Mouse (Mus musculus): ENCODE data around the gene Fuz. TPM values are rescaled to one million over a fixed set of nuclear protein-coding genes. Genes with fewer than 3 reads are reported as not detected.

The Fuz gene
- total RNA-seq, 2 experiments from 2014 or later, result 24.1 to 28.3 TPM

DNA sequence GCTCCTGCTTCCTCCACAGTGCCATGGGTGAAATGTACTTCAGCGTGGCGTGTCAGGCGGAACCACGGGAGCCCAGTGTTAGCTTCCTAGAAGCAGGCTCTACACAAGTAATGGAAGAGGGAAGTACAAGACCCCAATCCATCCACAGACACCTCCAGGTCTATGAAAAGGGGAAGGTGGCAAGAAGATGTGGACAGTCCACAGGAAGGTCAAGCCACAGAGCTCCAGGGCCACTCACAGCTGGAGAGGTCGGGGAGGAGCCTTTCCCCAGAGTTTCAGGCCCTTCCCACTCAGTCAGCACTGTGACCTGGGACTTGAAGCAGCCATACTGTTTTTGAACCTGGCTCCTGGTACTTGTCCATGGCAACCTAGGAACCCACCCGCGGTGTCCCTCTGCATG is 8.9 kb upstream of the Fuz start:
- no peak for DNase-seq (ENCODE audit: low spot score in 2 of 2)

DNA sequence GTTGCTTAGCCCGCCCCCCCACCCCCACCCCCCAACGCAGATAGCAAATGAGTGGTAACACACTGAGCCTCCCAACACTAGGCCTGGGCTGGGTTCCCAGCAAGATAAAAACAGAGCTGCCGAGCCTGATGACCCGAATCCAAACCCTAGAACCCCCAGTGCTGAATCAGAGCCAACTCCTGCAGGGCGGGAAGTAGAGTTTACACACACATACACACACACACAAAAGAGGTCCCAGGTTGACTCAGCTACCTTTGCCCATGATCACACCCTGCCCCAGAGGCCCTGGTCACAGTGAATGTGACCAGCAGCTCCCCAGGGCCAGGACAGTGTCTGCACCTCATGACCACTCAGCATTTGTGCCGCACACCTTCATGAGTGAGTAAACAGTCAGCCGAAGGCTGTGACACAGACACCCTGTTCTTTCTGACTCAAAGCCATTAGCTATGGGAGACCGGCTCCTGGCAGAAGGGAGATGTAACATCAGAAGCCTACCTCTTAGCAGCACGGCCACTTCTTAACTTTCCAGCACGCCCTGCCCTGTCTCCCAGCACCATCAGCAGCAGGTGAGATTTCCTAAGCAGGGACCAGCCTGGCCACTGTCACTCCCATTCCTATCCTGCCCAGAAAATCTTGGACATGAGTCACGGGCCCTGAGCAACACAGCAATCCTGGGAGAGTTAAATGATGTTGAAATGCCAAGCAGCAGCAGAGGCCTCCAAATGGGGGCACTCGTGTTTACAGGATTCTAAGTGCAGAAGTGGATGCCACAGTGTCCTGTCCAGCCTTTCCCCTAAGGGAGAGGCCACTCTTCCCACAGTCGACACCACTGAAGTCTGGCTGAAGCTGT is 7.4 kb upstream of the Fuz start:
- DNase-seq (ENCODE audit: low spot score in 2 of 2), result no peak

DNA sequence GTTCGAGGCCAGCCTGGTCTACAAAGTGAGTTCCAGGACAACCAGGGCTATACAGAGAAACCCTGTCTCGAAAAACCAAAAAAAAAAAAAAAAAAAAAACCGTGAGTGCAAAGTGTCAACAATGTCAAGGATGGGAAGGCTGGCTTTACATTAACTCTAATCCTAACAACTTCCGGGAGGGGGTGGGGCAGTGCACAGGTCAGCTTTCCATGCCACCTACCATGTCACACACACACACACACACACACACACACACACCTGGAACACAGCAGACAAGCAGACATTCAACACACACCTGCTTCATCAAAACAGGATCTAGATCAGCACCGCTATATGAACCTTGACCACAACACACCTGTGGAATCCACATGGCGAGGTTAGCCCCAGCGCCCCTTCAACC is 5.7 kb upstream of the Fuz start:
- DNase-seq (ENCODE audit: low spot score in 2 of 2), result no peak

DNA sequence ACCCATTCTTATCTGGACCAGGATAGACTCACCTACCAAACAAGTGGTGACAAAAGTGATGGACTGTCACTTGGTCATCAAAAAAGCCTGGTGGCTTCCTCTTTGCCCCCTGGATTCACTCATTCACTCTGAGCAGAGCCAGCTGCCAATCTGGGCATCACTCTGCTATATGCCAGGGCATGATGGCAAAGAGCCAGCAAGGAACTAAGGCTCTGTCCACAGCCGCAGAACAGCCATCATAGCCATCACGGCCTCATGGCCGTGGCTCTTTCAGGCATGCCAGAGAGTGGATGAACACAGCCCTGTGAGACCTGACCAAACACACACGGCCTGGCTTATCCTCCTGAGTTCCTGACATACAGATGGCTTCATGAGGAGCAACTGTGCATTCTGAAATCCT is 5.1 kb upstream of the Fuz start:
- no peak for DNase-seq (ENCODE audit: low spot score in 2 of 2)

DNA sequence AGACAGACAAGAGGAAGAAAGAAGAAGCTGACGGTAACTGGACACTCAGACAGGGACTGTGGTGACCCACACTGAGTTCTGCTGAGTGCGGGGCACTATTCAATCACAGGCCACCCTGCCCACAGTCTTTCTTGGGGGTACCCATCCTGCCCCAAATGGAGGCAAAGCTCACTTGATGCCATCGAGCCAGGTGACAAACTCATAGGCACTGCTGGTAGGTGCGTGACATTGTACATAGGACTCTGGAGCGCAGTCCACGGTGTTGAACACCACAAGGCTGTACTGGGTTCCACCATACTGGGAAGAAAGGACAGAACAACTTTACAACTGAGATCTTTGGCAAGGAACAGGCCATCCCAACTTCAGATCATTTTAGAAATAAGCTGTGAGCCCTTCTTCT is 4.3 kb upstream of the Fuz start:
- no peak for DNase-seq (ENCODE audit: low spot score in 2 of 2)

DNA sequence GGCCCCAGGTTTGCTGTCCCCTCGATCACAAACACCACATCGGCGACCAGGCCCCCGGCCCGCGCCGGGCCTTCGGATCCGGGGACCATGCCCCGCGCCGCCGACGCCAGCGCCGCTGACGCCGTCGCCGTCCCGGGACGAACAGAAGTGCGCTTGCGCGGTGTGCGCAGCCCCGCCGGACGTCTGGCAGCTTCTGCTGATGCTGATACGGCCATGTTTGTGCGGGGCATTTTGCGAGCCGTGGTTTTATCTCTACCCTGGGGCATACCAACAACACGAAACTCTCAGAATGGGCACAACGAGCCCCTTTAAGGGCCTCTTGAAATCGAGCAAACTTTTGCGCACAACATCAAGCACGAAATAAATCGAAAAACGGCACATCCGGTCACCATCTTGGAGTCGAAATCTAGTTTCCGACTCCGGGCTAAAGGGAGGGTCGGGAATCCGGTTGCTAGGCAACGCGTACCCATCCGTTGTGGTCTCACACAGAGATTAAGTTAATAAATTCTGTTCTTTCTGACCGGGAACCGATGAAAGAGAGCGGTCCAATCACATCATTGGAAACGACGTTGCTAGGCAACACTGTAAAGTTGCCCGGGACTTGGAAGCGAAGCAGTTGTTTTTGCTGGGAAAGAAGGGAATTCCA is 3.5 kb upstream of the Fuz start, which contains the start of gene Med25:
Med25 (minus strand) TSS at position 437 of the 646 bp plus-strand sequence.
- peak; percentile 81 to 83 for DNase-seq (ENCODE audit: low spot score in 2 of 2)

DNA sequence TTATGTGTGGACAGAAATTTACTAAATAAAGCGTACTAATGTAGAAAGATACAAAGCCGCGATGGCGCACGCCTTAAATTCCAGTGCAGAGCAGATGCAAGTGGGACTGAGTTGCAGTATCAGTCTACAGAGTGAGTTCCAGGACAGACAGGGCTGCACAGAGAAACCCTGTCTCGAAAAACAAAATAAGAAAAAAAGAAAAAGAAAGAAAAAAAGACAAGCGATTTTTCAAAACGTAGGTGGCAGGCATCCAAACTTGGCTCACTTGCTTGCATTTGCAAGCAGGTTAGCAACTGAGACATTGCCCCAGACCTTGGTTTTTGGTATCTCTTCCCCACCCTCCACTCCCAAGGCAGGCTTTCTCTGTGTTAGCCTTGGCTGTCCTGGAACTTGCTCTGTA is 2.7 kb upstream of the Fuz start:
- DNase-seq (ENCODE audit: low spot score in 2 of 2), result no peak

DNA sequence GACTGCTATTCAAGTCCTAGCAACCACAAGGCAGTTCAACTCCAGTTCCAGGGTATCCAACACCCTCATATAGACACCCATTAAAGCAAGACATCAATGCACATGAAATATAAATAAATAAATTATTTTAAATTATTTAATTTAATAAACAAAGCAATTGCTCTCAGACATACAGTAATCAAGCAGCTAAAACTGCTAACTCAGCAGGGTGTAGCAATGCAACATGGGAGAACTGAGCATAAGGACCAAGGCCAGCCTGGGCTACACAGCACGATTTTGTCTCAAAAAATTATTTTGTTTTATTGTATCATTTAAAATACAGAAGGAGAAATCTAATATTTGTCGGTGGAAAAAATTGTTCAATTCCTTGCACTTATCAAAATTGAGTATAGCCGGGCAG is 1.7 kb upstream of the Fuz start:
- DNase-seq (ENCODE audit: low spot score in 2 of 2), result no peak

DNA sequence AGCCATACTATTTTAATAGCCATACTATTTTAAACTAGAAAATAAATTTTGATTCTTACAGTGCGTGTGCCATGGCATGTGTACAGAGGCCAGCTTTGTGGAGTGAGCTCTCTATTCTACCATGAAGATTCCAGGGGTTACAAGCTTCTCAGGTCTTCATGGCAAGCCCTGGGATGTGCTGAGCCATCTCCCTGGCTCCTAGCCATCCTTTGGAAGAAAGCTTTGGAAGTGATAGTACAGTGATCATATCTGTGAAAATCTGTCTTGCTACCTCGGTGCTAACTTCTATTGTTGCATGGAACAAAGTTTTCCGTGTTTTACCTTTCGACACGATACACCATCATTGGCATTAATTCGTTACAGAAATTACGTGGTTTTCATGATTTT is 680 bp upstream of the Fuz start:
- no peak for DNase-seq (ENCODE audit: low spot score in 2 of 2)

DNA sequence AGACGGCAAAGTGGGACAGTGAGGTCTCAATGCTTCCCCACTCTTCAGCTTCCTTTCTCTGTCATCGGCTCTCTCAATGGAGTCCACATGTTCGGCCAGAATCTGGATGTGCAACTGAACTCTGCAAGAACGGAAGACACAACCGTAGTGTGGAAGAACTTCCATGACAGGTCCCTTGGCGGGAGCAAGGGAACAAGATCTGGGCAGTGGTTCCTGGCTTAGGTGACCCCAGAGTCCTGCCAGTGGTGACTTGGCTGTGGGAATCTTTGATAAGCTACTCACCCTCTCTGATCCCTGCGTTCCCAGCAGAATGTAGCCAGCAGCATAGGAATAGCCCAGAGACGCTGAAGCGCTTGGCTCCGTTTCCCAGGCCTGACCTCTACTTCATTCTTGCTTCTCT is 620 bp downstream of the Fuz start:
- DNase-seq (ENCODE audit: low spot score in 2 of 2), result no peak

DNA sequence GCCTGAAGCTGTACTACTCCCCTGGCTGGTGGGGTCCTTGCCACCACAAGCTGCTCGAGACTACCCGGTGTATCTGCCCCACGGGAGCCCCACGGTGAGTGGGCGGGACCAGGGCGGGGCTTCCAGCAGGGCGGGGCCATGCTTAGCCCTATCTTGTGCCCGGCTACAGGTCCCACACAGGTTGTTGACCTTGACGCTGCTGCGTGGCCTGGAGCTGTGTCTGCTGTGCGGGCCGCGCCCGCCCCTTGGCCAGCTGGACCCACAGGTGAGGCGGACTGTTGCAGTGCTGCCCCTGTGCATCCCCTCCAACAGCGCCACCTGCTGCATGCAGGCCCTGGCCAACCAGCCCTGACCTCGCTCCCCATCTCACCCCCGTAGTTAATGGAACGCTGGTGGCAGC is 2.7 kb downstream of the Fuz start:
- DNase-seq (ENCODE audit: low spot score in 2 of 2), result peak in 1 of 2 experiments; percentile 45

DNA sequence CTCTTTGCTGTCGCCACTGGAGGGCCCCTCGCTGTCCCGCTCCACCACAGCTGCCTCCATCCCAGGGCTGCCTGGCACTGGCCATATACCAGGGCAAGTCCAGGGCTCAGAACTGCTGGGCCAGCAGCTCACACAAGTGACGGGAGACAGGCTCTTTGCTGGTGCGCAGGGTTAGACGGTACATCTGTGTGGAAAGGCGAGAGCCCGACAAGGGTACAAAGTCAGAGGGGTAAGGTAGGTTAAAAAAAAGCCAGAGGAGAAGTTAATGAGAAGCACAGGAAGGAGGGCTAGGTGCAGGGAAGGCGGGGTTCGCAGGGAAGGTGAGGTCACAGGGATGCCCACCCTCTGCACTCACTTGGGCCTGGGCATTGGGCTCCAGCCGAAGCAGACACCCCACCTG is 4.8 kb downstream of the Fuz start:
- DNase-seq (ENCODE audit: low spot score in 2 of 2), result no peak

DNA sequence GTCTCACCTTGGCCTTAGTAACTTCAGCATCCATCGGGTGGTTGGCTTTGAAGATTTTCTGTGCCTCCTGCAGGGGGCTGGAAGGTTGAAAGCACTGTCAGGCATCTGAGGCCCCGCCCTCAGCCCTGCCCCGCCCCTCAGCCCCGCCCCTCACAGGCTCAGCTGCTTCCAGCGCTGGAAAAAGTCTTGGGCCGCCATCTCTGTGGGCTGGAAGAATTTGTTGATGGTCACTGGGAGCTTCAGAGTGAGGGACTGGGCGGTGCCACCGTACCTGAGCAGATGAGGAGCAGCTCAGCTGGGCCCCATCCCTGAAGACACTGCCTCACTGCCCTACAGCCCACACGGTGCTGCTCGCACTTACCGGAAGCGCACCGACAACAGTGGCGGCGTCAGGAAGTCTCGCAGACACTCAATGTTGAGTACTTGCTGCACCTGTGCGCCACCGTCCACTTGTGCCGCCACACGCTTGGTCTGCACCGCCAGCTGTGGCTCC is 5.4 kb downstream of the Fuz start:
- DNase-seq (ENCODE audit: low spot score in 2 of 2), result no peak

DNA sequence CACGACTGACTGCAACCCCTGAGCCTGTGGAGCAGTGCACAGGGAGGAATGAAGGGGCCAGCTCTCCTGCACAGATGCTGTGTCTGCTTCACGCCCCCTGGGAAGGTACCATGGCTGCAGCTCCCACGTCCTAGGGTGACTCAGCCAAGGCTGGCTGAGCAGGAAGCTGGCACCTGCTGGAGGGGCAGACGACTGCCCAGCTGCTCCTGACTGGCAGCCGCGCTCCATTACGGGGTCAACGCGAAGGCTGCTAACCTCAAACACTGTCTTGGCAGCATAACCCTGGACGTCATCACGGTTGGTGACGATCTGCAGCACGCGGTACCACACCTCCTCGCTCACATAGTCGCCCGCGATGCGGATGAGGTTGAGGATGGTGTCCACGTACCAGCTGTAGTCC is 9.6 kb downstream of the Fuz start:
- no peak for DNase-seq (ENCODE audit: low spot score in 2 of 2)

DNA sequence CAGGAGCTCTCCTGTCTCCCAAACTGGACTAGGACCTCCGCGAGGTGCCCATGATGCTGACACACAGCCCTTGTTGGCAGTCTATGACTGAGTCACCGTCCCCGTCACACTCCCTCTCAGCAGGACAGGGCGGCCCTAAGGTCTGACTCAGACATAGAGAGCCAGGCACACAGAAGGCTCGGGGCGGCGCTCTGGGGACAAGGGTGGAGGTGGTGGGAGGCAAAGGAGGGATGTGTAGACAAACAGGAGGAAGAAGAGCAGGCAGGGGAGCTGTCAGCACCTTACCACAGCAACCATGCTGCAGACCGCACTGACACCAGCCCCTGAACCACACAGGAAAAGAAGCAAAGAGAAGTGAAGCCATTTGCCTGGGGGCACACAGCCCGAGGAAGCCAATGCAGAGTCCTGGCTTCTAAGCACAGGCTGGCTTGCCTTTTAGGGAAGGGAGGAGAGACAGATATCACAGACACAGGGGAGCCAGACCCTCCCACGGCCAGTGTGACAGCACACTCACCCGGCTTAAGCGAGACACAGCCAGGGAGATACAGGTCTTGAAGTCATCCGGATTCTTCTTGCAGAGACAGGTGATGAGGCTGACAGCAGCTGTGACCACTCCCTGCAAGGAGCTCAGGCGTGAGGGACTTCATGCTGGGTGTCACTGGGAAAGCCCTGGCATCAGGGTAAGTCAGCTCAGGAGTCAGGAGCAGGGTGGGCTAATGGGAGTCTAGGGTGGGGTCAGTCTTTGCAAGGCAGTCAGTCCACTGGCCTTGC is 13.0 kb downstream of the Fuz start:
- peak in 1 of 2 experiments; percentile 54 for DNase-seq (ENCODE audit: low spot score in 2 of 2)

DNA sequence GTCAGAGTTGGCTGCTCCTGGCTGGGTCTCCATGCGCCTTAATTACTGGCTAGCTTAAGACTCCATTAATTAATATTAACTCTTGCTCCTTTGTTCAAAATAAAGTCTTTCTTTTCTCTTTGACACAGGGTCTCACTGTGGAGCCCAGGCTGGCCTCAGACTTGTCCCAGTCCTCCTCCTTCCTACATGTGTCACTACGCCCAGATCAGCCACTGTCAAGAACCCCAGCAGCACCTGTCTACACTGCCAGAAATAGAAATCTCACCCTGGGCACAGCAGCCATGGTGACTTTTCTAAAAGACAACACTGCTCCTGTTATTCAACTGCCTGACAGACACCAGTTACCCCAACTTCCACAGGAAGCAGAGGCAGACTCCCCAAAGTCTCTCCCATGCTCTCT is 18.5 kb downstream of the Fuz start:
- no peak for DNase-seq (ENCODE audit: low spot score in 2 of 2)

DNA sequence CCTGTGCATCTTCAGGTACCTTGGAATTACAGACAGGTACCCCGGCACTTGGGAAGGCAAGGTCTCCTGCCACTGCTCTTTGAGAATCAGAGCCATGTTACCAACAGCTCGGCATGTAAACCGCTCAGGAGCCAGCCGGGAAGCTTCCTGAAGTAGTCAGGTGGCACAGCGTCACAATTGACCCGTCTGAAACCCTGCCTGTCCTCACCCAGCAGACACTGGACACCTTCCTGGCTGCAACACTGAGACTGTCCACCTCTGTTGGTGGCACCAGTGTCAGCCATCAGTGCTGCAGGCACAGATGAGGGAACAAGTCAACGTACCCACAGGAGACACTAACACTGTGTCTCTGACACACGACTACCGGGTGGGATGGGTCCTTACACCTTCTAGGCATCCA is 19.4 kb downstream of the Fuz start:
- no peak for DNase-seq (ENCODE audit: low spot score in 2 of 2)

DNA sequence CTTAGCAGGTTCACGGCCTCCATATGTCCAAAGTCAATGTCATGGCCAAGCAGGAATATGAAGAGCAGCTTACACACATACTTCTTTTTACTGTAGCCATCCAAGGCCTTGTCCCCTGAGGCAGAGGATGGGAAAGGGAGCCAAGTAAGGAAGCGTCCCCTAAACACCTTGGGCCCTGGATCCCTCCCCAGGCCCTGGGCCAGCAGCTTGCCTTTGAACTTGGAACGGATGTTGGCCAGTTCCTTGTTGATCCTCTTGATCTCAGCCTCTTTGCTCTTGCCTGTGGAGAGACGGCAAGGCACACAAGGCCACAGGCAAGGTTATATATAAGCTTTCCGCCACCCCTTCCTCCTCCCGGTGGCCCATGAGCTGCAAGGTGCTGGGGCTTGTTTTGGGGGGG is 20.3 kb downstream of the Fuz start:
- no peak for DNase-seq (ENCODE audit: low spot score in 2 of 2)

DNA sequence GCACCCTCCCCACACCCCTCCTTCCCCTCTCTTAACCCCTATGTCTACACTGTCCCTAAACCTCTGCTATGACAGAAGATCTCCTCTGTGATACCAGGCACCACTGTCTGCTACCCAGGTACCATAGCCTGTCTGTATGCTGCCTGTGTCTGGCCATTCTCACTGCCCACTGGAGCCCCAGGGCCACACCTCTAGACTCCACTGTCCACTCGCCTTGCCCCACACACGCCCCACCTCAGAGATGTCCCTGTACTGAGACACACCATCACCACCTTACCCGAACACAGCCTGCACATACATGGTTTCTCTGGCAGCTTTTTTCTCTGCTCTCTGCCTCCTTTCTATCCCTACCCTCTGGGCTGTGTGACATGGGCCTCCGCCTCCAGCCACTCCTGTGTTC is 21.0 kb downstream of the Fuz start:
- no peak for DNase-seq (ENCODE audit: low spot score in 2 of 2)

DNA sequence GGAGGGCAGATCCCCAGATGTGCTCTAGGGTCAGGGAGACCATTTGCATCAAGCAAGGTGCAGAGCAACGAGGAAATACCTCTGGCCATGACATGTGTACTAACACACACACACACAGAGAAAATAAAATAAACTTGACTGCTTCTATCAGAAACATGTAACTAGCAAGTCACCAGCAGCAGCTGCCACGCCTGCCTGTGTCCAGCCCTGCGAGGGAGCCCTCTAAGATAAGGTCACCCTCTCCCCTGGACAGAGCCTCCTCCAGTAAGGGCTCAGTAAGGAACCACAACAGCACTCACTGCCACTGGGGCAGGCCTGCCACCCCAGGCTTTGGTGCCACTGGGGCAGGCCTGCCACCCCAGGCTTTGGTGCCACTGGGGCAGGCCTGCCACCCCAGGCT is 22.3 kb downstream of the Fuz start:
- DNase-seq (ENCODE audit: low spot score in 2 of 2), result no peak

DNA sequence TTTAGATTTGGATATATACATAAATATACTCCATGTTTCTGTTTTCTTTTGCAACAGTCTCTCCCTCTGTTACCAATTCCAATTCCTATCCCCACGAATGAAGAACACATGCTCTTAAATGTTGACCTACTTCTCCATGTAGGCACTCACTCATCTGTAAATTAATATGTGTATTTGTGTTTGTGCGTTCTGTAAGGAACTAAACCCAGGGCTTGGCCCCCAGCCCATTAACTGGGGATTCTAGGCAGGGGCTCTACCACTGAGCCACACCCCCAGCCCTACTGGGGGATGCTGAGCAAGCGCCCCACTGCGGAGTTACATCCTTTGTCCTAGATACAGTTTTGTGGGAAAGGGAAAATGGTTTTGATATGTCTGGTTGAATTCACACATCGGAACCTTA is 23.2 kb downstream of the Fuz start:
- no peak for DNase-seq (ENCODE audit: low spot score in 2 of 2)

DNA sequence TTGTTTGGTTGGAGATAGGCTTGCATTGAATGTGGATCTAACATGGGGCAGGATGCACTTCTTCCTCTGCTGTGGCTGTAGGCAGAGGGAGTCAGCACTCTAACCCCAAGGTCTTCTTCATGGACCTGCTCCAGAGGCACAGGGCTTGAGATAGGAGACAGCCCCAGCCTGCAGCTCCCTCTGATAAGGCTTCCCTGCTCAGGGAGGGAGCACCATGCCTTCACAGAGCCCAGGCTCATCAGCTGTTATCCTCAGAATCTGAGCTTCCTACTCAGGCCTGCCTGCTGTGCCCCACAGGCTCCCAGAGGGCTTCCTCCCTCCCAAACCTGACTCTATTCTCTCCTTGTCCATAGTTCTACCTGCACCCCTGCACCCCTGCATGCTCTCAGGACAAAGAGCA is 26.7 kb downstream of the Fuz start:
- DNase-seq (ENCODE audit: low spot score in 2 of 2), result no peak
